Mouse (Mus musculus): Measurements from ENCODE around the gene Sncb.

Gene Sncb

GRCm38 (mm10) chr13:54749061-54749863, 17.1 kb downstream of the Sncb start:
- no peak for DNase-seq (ENCODE audit: low spot score)

GRCm38 (mm10) chr13:54748721-54749060, 17.7 kb downstream of the Sncb start:
- DNase-seq (ENCODE audit: low spot score): no peak

- no peak for DNase-seq (ENCODE audit: low spot score)
Measured at GRCm38 (mm10) chr13:54748190-54748589, 18.2 kb downstream of the Sncb start.

- DNase-seq (ENCODE audit: low spot score): no peak
Measured at GRCm38 (mm10) chr13:54746896-54747295, 19.5 kb downstream of the Sncb start.

GRCm38 (mm10) chr13:54746110-54746509, 20.3 kb downstream of the Sncb start:
- no peak for DNase-seq (ENCODE audit: low spot score)

GRCm38 (mm10) chr13:54738213-54738601, 28.2 kb downstream of the Sncb start:
- no peak for DNase-seq (ENCODE audit: low spot score)

- DNase-seq (ENCODE audit: low spot score): no peak
Measured at GRCm38 (mm10) chr13:54737488-54738212, 28.7 kb downstream of the Sncb start.

GRCm38 (mm10) chr13:54736931-54737330, 29.5 kb downstream of the Sncb start:
- no peak for DNase-seq (ENCODE audit: low spot score)

- no peak for DNase-seq (ENCODE audit: low spot score)
Measured at GRCm38 (mm10) chr13:54726131-54726530, 40.3 kb downstream of the Sncb start.

GRCm38 (mm10) chr13:54723143-54723542, 43.3 kb downstream of the Sncb start:
- no peak for DNase-seq (ENCODE audit: low spot score)

GRCm38 (mm10) chr13:54716916-54717315, 49.5 kb downstream of the Sncb start:
- DNase-seq (ENCODE audit: low spot score): no peak

- no peak for DNase-seq (ENCODE audit: low spot score)
Measured at GRCm38 (mm10) chr13:54714996-54715395, 51.4 kb downstream of the Sncb start.

GRCm38 (mm10) chr13:54714393-54714792, 52.0 kb downstream of the Sncb start:
- DNase-seq (ENCODE audit: low spot score): no peak

GRCm38 (mm10) chr13:54710866-54711265, 55.5 kb downstream of the Sncb start:
- DNase-seq (ENCODE audit: low spot score): no peak

All from urinary bladder, postnatal 10 days (tissue).